Mouse (Mus musculus): ENCODE data around the gene Ddx23.

DNA sequence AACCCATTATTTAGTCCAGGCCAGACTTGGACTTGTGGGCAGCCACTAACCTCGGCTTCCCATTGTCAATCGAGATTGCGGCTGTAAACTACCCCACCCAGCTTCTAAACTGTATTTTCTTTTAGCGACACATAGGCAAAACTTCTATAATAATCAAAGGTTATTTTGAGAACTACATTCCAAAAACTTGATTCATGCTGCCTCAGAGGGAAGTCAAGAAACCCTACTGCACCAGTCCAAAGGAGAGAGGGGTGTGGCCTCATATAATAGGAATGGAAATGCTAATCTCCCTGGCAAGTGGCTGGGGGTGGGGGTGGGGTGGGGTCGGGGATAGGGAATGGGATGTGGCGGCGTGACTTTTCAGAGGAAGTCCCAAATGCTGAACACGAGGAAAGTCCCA is 36.6 kb downstream of the Ddx23 start:
- TF ChIP-seq POLR2A (IDR thresholded peaks at IDR 0.05; ENCODE audit: low read depth, low read length) (no peak), CTCF (IDR thresholded peaks at IDR 0.05; ENCODE audit: extremely low read depth, insufficient read depth, insufficient read length, insufficient replicate concordance) (no peak)

Data from spleen, adult 2 months (tissue).